In genomic region chr8:104630574-104630973, GRCm38 (mm10) we compare ENCODE assay signal across 8 mouse cellular contexts. TPM values are rescaled to one million over a fixed set of nuclear protein-coding genes. Genes with fewer than 3 reads are reported as not detected.
DNase-seq lines count a peak whose midpoint lies in the region; ATAC-seq and TF ChIP-seq lines count a peak whose summit lies in the region.

No protein-coding gene starts in this region.

- H3K9ac ChIP-seq in heart, postnatal 0 days (replicated peaks; ENCODE audit: low read depth, low read length): peak overlapping the region; percentile 77
- peak overlapping the region; percentile 50 for H3K9ac ChIP-seq in limb, embryonic 14.5 days (ENCODE audit: low read depth, low read length, severe bottlenecking)

- H3ac ChIP-seq in myocyte (ENCODE audit: control insufficient read depth, insufficient read length): no peak overlapping the region

- no peak for TF ChIP-seq POLR2A in limb, embryonic 14.5 days (IDR thresholded peaks at IDR 0.05; ENCODE audit: borderline replicate concordance, extremely low read depth, insufficient read depth, insufficient read length)
- TF ChIP-seq POLR2A in myocyte (IDR thresholded peaks at IDR 0.05; ENCODE audit: insufficient read length, low read depth): no peak

- no peaks in the 10 kb centered on the region for H3K79me2 ChIP-seq in myocyte (ENCODE audit: control insufficient read depth, insufficient read depth)

- H3K4me3 ChIP-seq in heart, postnatal 0 days (ENCODE audit: low read depth, low read length): peak overlapping the region; percentile 63
- peak overlapping the region; percentile 41 for H3K4me3 ChIP-seq in limb, embryonic 14.5 days (replicated peaks; ENCODE audit: low read length)
- H3K4me3 ChIP-seq in myocyte: peak overlapping the region; percentile 10

- peaks cover 38% of the 10 kb centered on the region for H3K4me1 ChIP-seq in heart, postnatal 0 days (ENCODE audit: control insufficient read depth, insufficient read depth)
- H3K4me1 ChIP-seq in limb, embryonic 14.5 days (ENCODE audit: control insufficient read depth, insufficient read depth, low read length): peaks cover 22% of the 10 kb centered on the region; the same call in 1 of the 2 replicates

- no peak; the same call in 1 of the 2 replicates for TF ChIP-seq CTCF in heart, postnatal 0 days (IDR thresholded peaks at IDR 0.05; ENCODE audit: low read depth)

- peak; percentile 15; the same call in 1 of the 2 replicates for ATAC-seq in common myeloid progenitor, adult 5-6 weeks (replicated peaks; ENCODE audit: low read depth, poor library complexity, severe bottlenecking)
- no peak for ATAC-seq in heart, postnatal 0 days (ENCODE audit: insufficient read depth, low read depth)
- ATAC-seq in limb, embryonic 14.5 days (ENCODE audit: low FRiP score, low read depth): 0 out of 2 replicates have a peak, but pooled peaks have one; percentile 16

- peak overlapping the region; percentile 90 for H3K27ac ChIP-seq in heart, postnatal 0 days (ENCODE audit: low read depth)
- H3K27ac ChIP-seq in limb, embryonic 14.5 days (replicated peaks; ENCODE audit: low read depth, low read length): no peak overlapping the region

- no peaks in the 10 kb centered on the region for H3K27me3 ChIP-seq in heart, postnatal 0 days (ENCODE audit: control insufficient read depth, insufficient read depth, low read length)
- peaks cover 6% of the 10 kb centered on the region; the same call in 1 of the 2 replicates for H3K27me3 ChIP-seq in limb, embryonic 14.5 days (ENCODE audit: control insufficient read depth, insufficient read depth, low read length)
- H3K27me3 ChIP-seq in myocyte (ENCODE audit: control insufficient read depth, insufficient read depth, insufficient read length): no peaks in the 10 kb centered on the region

- no peak for TF ChIP-seq EP300 in heart, postnatal 0 days (IDR thresholded peaks at IDR 0.05; ENCODE audit: low read depth)

- peaks cover 18% of the 10 kb centered on the region for H3K36me3 ChIP-seq in heart, postnatal 0 days (replicated peaks; ENCODE audit: control insufficient read depth, insufficient read depth, low read length)
- 0 out of 2 replicates have a peak, but pooled peaks cover 4% of the 10 kb centered on the region for H3K36me3 ChIP-seq in limb, embryonic 14.5 days (ENCODE audit: control insufficient read depth, insufficient read depth, low read length)
- H3K36me3 ChIP-seq in myocyte (ENCODE audit: control insufficient read depth, insufficient read depth): no peaks in the 10 kb centered on the region

- H3K9me3 ChIP-seq in heart, postnatal 0 days (replicated peaks; ENCODE audit: control insufficient read depth, low read length): no peaks in the 10 kb centered on the region
- H3K9me3 ChIP-seq in limb, embryonic 14.5 days (ENCODE audit: control insufficient read depth, low read length): no peaks in the 10 kb centered on the region

- 1% methylated on average over 36 of the region's 36 CpGs for WGBS in heart, postnatal 0 days
- WGBS in limb, embryonic 14.5 days: 1% methylated on average over 36 of the region's 36 CpGs

- DNase-seq in spleen, adult 12 weeks (ENCODE audit: low spot score): peak; percentile 6
- DNase-seq in spleen, postnatal 14 days (ENCODE audit: low spot score in 2 of 2): no peak
- peak; percentile 42 for DNase-seq in heart, postnatal 0 days (ENCODE audit: low spot score)
- DNase-seq in limb, embryonic 14.5 days (ENCODE audit: low spot score): no peak
- DNase-seq in frontal cortex, adult 2 months (ENCODE audit: extremely low spot score in 1 of 2, low spot score in 1 of 2): no peak
- DNase-seq in cerebellum, adult 9-11 months: no peak

- H3K4me2 ChIP-seq in heart, postnatal 0 days (ENCODE audit: low read depth, low read length): peak overlapping the region; percentile 67
- peak overlapping the region; percentile 69 for H3K4me2 ChIP-seq in limb, embryonic 14.5 days (replicated peaks; ENCODE audit: low read depth, low read length, severe bottlenecking)
- peak overlapping the region; percentile 79 for H3K4me2 ChIP-seq in myocyte (ENCODE audit: low read depth)

TF ChIP-seq in myocyte, 11 proteins besides CTCF, POLR2A, EP300 and RAD21:
- TF ChIP-seq TCF12 (IDR thresholded peaks at IDR 0.05; ENCODE audit: insufficient read depth, poor library complexity, severe bottlenecking): no peak
- TF ChIP-seq USF1 (IDR thresholded peaks at IDR 0.05; ENCODE audit: low read depth): no peak
- TF ChIP-seq MYOG (IDR thresholded peaks at IDR 0.05; ENCODE audit: control insufficient read depth in 1 of 3, insufficient read depth in 1 of 3, insufficient read length in 2 of 3, low read depth in 2 of 3): peak in 1 of 3 experiments; percentile 18

RNA-seq across cellular contexts. Expression of gene Rrad, which starts 0.6 kb away (rescaled TPM):
- total RNA-seq in common myeloid progenitor, adult 5-6 weeks (2017): 3.1 and 4.8 TPM in 2 replicates
- 197 and 317 TPM in 2 replicates for total RNA-seq in heart, postnatal 0 days (2014; rRNA removed; ENCODE audit: low replicate concordance)
- polyA plus RNA-seq in heart, postnatal 0 days (2015; fragmentation: Nextera tagmentation; extraction: Ambion mirVana): 235 and 284 TPM in 2 replicates
- polyA plus RNA-seq in limb, embryonic 14.5 days (2012; rRNA removed): 21.4 and 22.5 TPM in 2 replicates
- 27.3 and 32.4 TPM in 2 replicates for polyA plus RNA-seq in limb, embryonic 14.5 days (2014; fragmentation: Nextera tagmentation; extraction: Ambion mirVana)
- polyA plus RNA-seq in myocyte (2012; fragmentation: generic; extraction: Trizol): 17.9 TPM
- polyA plus RNA-seq in frontal cortex, adult 2 months (2012; rRNA removed): 4.0 and 4.1 TPM in 2 replicates

RNA-seq across cellular contexts. Expression of gene Cdh16, which starts 6.4 kb away (rescaled TPM):
- not detected in 2 replicates for total RNA-seq in common myeloid progenitor, adult 5-6 weeks (2017)
- total RNA-seq in heart, postnatal 0 days (2014; rRNA removed; ENCODE audit: low replicate concordance): 8.3 and 8.9 TPM in 2 replicates
- polyA plus RNA-seq in heart, postnatal 0 days (2015; fragmentation: Nextera tagmentation; extraction: Ambion mirVana): 11.4 and 13.1 TPM in 2 replicates
- 0.29 and 0.62 TPM in 2 replicates for polyA plus RNA-seq in limb, embryonic 14.5 days (2012; rRNA removed)
- 0.75 and 0.98 TPM in 2 replicates for polyA plus RNA-seq in limb, embryonic 14.5 days (2014; fragmentation: Nextera tagmentation; extraction: Ambion mirVana)
- 0.29 TPM for polyA plus RNA-seq in myocyte (2012; fragmentation: generic; extraction: Trizol)
- not detected in 2 replicates for polyA plus RNA-seq in frontal cortex, adult 2 months (2012; rRNA removed)

RNA-seq across cellular contexts. Expression of gene Ciao2b, which starts 11.2 kb away (rescaled TPM):
- total RNA-seq in common myeloid progenitor, adult 5-6 weeks (2017): 25.8 and 28.0 TPM in 2 replicates
- 132 and 184 TPM in 2 replicates for total RNA-seq in heart, postnatal 0 days (2014; rRNA removed; ENCODE audit: low replicate concordance)
- 141 and 147 TPM in 2 replicates for polyA plus RNA-seq in heart, postnatal 0 days (2015; fragmentation: Nextera tagmentation; extraction: Ambion mirVana)
- 71.1 and 91.9 TPM in 2 replicates for polyA plus RNA-seq in limb, embryonic 14.5 days (2012; rRNA removed)
- 78.4 and 81.9 TPM in 2 replicates for polyA plus RNA-seq in limb, embryonic 14.5 days (2014; fragmentation: Nextera tagmentation; extraction: Ambion mirVana)
- polyA plus RNA-seq in myocyte (2012; fragmentation: generic; extraction: Trizol): 217 TPM
- polyA plus RNA-seq in frontal cortex, adult 2 months (2012; rRNA removed): 50.2 and 70.7 TPM in 2 replicates

RNA-seq across cellular contexts. Expression of gene Pdp2, which starts 39.3 kb away (rescaled TPM):
- 9.8 and 12.4 TPM in 2 replicates for total RNA-seq in common myeloid progenitor, adult 5-6 weeks (2017)
- 4.0 and 4.2 TPM in 2 replicates for total RNA-seq in heart, postnatal 0 days (2014; rRNA removed; ENCODE audit: low replicate concordance)
- polyA plus RNA-seq in heart, postnatal 0 days (2015; fragmentation: Nextera tagmentation; extraction: Ambion mirVana): 5.7 and 6.1 TPM in 2 replicates
- polyA plus RNA-seq in limb, embryonic 14.5 days (2012; rRNA removed): 4.9 and 5.0 TPM in 2 replicates
- polyA plus RNA-seq in limb, embryonic 14.5 days (2014; fragmentation: Nextera tagmentation; extraction: Ambion mirVana): 9.3 and 9.7 TPM in 2 replicates
- polyA plus RNA-seq in myocyte (2012; fragmentation: generic; extraction: Trizol): 2.3 TPM
- 4.6 and 5.5 TPM in 2 replicates for polyA plus RNA-seq in frontal cortex, adult 2 months (2012; rRNA removed)

Comparison
In these comparisons a context has a peak if more than half of its experiments do, and no peak if none do; other contexts are left out.
1. DNase-seq: peak in spleen, adult 12 weeks (single experiment) and heart, postnatal 0 days (single experiment); none in spleen, postnatal 14 days (0 of 2), limb, embryonic 14.5 days (single experiment), frontal cortex, adult 2 months (0 of 2) and cerebellum, adult 9-11 months (single experiment).
2. H3K4me3 ChIP-seq: peak in every context shown above with its lines; median percentile 63 in heart, postnatal 0 days; 41 in limb, embryonic 14.5 days; 10 in myocyte.
3. Peak in every context shown above with its lines, with median percentiles within 50 percentile points of each other: H3K4me2 ChIP-seq.